Mouse (Mus musculus): ENCODE measurements around the gene F2r. TPM values are rescaled to one million over a fixed set of nuclear protein-coding genes. Genes with fewer than 3 reads are reported as not detected.
A peak's percentile ranks its signal among the peaks of the same experiment; 100 is the strongest.

Gene F2r
- polyA plus RNA-seq, 1 experiment from 2014 or later: 107 TPM

- H3K27ac ChIP-seq (ENCODE audit: low read length): no peak overlapping the region
- H3K4me1 ChIP-seq (ENCODE audit: control insufficient read depth, insufficient read depth, low read length): peaks cover 7% of the 10 kb centered on the region; the same call in 1 of the 2 replicates
- no peaks in the 10 kb centered on the region for H3K9me3 ChIP-seq (replicated peaks; ENCODE audit: control insufficient read depth, low read length)
- no peak overlapping the region for H3K4me2 ChIP-seq (ENCODE audit: low read depth, low read length)
- H3K4me3 ChIP-seq (ENCODE audit: low read length): no peak overlapping the region
- H3K36me3 ChIP-seq (ENCODE audit: control insufficient read depth, insufficient read depth): no peaks in the 10 kb centered on the region
- no peak overlapping the region for H3K9ac ChIP-seq (ENCODE audit: low read length)
- 65% methylated on average over 7 of the region's 7 CpGs for WGBS
- ATAC-seq (replicated peaks; ENCODE audit: extremely low read depth, insufficient read depth, low FRiP score): no peak
- H3K27me3 ChIP-seq (ENCODE audit: control insufficient read depth, insufficient read depth, low read length): no peaks in the 10 kb centered on the region
These were observed 33.8 kb upstream of the F2r start for GRCm38 (mm10) chr13:95651870-95652668.

DNA sequence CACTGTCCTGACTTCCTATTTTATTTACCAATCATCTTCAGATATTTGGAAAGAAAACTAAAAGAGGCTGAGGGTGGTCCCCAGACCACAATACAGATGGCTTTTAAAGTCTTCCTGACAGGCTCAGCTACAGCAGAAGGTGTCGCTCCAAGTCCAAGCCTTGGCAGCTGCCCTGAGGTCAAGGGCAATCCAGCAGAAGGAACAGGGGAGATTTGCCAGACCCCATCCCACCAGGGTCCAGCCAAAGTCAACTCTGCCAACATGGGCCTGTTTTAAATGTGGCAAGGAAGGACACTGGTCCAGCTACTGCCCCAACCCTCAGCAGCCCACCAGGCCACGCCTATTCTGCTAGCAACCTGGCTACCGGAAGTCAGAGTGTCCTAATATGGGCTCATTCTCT is 31.7 kb upstream of the F2r start:
- Histone ChIP-seq H3K36me3 (ENCODE audit: control insufficient read depth, insufficient read depth) (no peaks in the 10 kb centered on the region), H3K27me3 (ENCODE audit: control insufficient read depth, insufficient read depth, low read length) (no peaks in the 10 kb centered on the region), H3K4me1 (ENCODE audit: control insufficient read depth, insufficient read depth, low read length) (0 out of 2 replicates have a peak, but pooled peaks cover 3% of the 10 kb centered on the region), H3K9me3 (replicated peaks; ENCODE audit: control insufficient read depth, low read length) (no peaks in the 10 kb centered on the region), H3K4me2 (ENCODE audit: low read depth, low read length) (no peak overlapping the region), H3K9ac (ENCODE audit: low read length) (no peak overlapping the region), H3K4me3 (ENCODE audit: low read length) (no peak overlapping the region), H3K27ac (ENCODE audit: low read length) (no peak overlapping the region)
- WGBS: 83% methylated on average over 3 of the region's 3 CpGs
- ATAC-seq (replicated peaks; ENCODE audit: extremely low read depth, insufficient read depth, low FRiP score): no peak

DNA sequence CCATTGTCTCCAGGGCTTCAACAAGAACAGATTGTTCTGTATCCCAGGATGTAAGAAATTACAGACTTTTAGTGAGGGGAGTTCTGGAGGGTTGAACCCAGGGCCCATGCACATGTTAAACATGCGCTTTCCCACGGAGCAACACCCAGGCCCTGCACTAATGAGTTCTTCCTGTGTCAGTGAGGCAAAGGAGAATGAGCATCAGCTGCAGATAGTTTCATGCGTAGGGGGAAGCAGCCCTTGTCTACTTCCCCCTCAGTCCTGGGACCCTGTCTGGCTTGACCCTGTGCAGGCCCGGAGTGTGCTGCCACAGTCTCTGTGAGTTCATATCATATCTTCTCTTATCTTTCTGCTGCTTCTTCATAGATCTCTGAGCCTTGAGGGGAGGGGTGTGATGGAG is 29.0 kb upstream of the F2r start:
- Histone ChIP-seq H3K4me1 (ENCODE audit: control insufficient read depth, insufficient read depth, low read length) (peaks cover 9% of the 10 kb centered on the region), H3K27me3 (ENCODE audit: control insufficient read depth, insufficient read depth, low read length) (no peaks in the 10 kb centered on the region), H3K9ac (ENCODE audit: low read length) (no peak overlapping the region), H3K36me3 (ENCODE audit: control insufficient read depth, insufficient read depth) (no peaks in the 10 kb centered on the region), H3K4me2 (ENCODE audit: low read depth, low read length) (no peak overlapping the region), H3K27ac (ENCODE audit: low read length) (peak overlapping the region; percentile 56; the same call in 1 of the 2 replicates), H3K9me3 (replicated peaks; ENCODE audit: control insufficient read depth, low read length) (no peaks in the 10 kb centered on the region), H3K4me3 (ENCODE audit: low read length) (no peak overlapping the region)
- ATAC-seq (replicated peaks; ENCODE audit: extremely low read depth, insufficient read depth, low FRiP score): no peak
- WGBS: 59% methylated on average over 4 of the region's 4 CpGs

- ATAC-seq (replicated peaks; ENCODE audit: extremely low read depth, insufficient read depth, low FRiP score): no peak; the same call in 1 of the 2 replicates
- H3K27ac ChIP-seq (ENCODE audit: low read length): no peak overlapping the region
These were observed 28.4 kb upstream of the F2r start for GRCm38 (mm10) chr13:95646687-95647111.

DNA sequence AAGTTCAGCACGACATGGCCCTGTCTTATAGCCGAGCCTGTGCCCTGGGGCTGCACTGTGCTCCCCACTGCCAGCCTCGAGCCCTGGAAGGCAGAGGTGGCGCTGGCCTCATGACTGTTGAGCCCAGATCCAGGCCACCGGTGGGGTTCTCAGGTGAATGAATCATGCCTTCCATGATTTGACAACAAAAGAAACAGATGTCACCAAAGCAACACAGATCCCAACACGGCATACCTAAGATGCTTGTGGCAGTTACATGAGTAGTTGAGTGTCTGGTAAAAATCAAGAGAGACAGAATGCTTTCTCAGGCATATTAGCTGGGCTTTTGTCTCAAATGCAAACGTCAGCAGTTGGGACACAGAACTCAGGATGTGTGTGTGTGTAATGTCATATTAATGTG is 25.5 kb upstream of the F2r start:
- Histone ChIP-seq H3K9me3 (replicated peaks; ENCODE audit: control insufficient read depth, low read length) (no peaks in the 10 kb centered on the region), H3K27ac (ENCODE audit: low read length) (no peak overlapping the region), H3K4me1 (ENCODE audit: control insufficient read depth, insufficient read depth, low read length) (peaks cover 19% of the 10 kb centered on the region), H3K4me3 (ENCODE audit: low read length) (no peak overlapping the region), H3K36me3 (ENCODE audit: control insufficient read depth, insufficient read depth) (no peaks in the 10 kb centered on the region), H3K9ac (ENCODE audit: low read length) (no peak overlapping the region), H3K27me3 (ENCODE audit: control insufficient read depth, insufficient read depth, low read length) (no peaks in the 10 kb centered on the region), H3K4me2 (ENCODE audit: low read depth, low read length) (no peak overlapping the region)
- no peak for ATAC-seq (replicated peaks; ENCODE audit: extremely low read depth, insufficient read depth, low FRiP score)
- 32% methylated on average over 7 of the region's 7 CpGs for WGBS

More at GRCm38 (mm10) chr13:95646687-95647111, 28.4 kb upstream of the F2r start:
- Histone ChIP-seq H3K4me2 (ENCODE audit: low read depth, low read length) (no peak overlapping the region), H3K9ac (ENCODE audit: low read length) (no peak overlapping the region), H3K9me3 (replicated peaks; ENCODE audit: control insufficient read depth, low read length) (no peaks in the 10 kb centered on the region), H3K4me3 (ENCODE audit: low read length) (no peak overlapping the region), H3K4me1 (ENCODE audit: control insufficient read depth, insufficient read depth, low read length) (peaks cover 9% of the 10 kb centered on the region), H3K36me3 (ENCODE audit: control insufficient read depth, insufficient read depth) (no peaks in the 10 kb centered on the region), H3K27me3 (ENCODE audit: control insufficient read depth, insufficient read depth, low read length) (no peaks in the 10 kb centered on the region)
- WGBS: 42% methylated on average over 9 of the region's 9 CpGs

DNA sequence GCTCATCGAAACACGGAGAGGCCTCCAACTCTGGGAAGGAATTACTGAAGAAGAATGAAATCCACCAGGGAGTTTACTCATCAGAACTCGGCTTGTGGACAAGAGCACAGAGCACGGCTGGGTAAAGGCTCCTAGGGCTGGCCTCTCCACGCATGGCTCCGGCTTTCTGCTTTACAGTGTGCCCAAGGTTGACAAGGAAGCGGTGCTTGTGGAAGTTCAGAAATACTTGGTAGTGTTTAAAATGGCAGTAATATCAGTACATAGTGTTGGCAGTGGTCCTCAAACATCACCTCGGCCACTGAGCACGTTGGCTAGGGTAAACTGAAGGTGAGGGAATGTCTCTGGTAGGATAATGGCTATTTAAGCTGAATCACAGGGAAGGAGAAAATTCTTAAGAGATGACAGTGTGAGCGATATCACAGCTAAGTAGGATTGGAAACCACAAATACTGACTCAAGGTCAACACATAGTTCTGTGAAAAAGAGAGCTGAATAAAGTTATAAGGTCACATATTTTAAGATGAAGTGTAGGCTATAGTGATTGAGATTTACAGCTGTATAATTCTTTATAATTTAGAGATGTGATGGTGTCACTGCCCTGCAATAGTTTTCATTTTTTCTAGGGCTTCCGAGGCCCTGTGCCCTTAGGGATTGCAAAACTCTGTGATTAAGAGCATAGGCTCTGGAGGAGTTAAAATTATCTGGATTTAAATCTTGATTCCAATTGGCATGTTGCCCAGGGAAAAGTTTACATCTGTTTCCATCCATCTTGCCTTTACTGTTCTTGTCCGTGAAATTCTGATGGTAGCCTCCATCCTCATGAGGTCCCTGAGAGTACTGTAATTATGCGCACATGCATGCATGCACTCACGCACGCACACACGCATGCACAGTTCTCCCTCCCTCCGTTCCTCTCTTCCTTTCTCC is 23.0 kb upstream of the F2r start:
- Histone ChIP-seq H3K27me3 (ENCODE audit: control insufficient read depth, insufficient read depth, low read length) (no peaks in the 10 kb centered on the region), H3K4me2 (ENCODE audit: low read depth, low read length) (no peak overlapping the region), H3K36me3 (ENCODE audit: control insufficient read depth, insufficient read depth) (no peaks in the 10 kb centered on the region), H3K9ac (ENCODE audit: low read length) (no peak overlapping the region), H3K4me3 (ENCODE audit: low read length) (no peak overlapping the region), H3K9me3 (replicated peaks; ENCODE audit: control insufficient read depth, low read length) (no peaks in the 10 kb centered on the region), H3K27ac (ENCODE audit: low read length) (no peak overlapping the region), H3K4me1 (ENCODE audit: control insufficient read depth, insufficient read depth, low read length) (peaks cover 23% of the 10 kb centered on the region)
- 79% methylated on average over 17 of the region's 17 CpGs for WGBS
- no peak for ATAC-seq (replicated peaks; ENCODE audit: extremely low read depth, insufficient read depth, low FRiP score)

GRCm38 (mm10) chr13:95640408-95640807 is 22.1 kb upstream of the F2r start:
- no peak for ATAC-seq (replicated peaks; ENCODE audit: extremely low read depth, insufficient read depth, low FRiP score)

DNA sequence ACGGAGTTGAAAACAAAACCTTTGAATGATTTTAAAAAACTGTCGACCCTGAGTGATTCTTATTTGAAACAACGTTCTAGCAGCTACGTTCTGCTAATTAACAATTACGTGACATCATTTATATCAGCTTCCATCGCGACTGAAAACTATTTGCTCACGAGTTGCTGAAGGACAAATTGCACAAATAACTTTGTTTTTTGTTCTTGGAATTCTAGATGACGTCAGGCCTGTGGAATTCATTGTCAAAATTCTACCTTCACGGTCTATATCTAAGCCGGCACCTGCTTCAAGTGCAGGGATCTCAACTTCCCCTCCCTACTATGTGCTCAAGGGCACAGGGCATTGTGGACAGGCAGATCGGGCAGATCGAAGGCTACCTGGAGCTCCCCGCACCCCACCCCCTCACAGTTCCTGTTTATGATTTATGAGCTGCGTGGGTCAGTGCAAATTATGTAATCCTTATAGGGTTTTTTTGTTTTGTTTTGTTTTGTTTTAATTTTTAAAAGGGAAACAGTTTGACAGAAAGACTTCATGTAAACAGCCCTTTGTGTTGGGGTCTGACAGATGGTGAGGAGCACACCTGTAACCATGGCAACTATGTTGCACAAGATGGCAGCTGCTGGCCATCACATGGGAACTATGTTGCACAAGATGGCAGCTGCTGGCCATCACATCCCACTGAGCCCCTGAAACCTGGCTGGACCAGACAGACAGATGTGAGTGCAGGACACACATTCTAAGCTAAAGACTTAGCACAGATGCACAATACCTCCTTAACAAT is 21.2 kb upstream of the F2r start:
- no peaks in the 10 kb centered on the region for H3K27me3 ChIP-seq (ENCODE audit: control insufficient read depth, insufficient read depth, low read length)
- no peaks in the 10 kb centered on the region for H3K36me3 ChIP-seq (ENCODE audit: control insufficient read depth, insufficient read depth)
- H3K4me2 ChIP-seq (ENCODE audit: low read depth, low read length): no peak overlapping the region
- peak overlapping the region; percentile 55 for H3K9ac ChIP-seq (ENCODE audit: low read length)
- no peaks in the 10 kb centered on the region for H3K9me3 ChIP-seq (replicated peaks; ENCODE audit: control insufficient read depth, low read length)
- no peak overlapping the region for H3K4me3 ChIP-seq (ENCODE audit: low read length)
- 50% methylated on average over 15 of the region's 15 CpGs for WGBS
- H3K4me1 ChIP-seq (ENCODE audit: control insufficient read depth, insufficient read depth, low read length): peaks cover 23% of the 10 kb centered on the region
- peak overlapping the region; percentile 91 for H3K27ac ChIP-seq (ENCODE audit: low read length)
- ATAC-seq (replicated peaks; ENCODE audit: extremely low read depth, insufficient read depth, low FRiP score): no peak

More at GRCm38 (mm10) chr13:95640408-95640807, 22.1 kb upstream of the F2r start:
- Histone ChIP-seq H3K36me3 (ENCODE audit: control insufficient read depth, insufficient read depth) (no peaks in the 10 kb centered on the region), H3K4me2 (ENCODE audit: low read depth, low read length) (no peak overlapping the region), H3K4me3 (ENCODE audit: low read length) (no peak overlapping the region), H3K4me1 (ENCODE audit: control insufficient read depth, insufficient read depth, low read length) (peaks cover 23% of the 10 kb centered on the region), H3K27me3 (ENCODE audit: control insufficient read depth, insufficient read depth, low read length) (no peaks in the 10 kb centered on the region), H3K9me3 (replicated peaks; ENCODE audit: control insufficient read depth, low read length) (no peaks in the 10 kb centered on the region), H3K9ac (ENCODE audit: low read length) (no peak overlapping the region), H3K27ac (ENCODE audit: low read length) (no peak overlapping the region)
- WGBS: 92% methylated on average over 1 of the region's 1 CpGs
